Mouse (Mus musculus) heart, postnatal 25 days (tissue): ENCODE results near the gene Maz. TPM values are rescaled to one million over a fixed set of nuclear protein-coding genes. Genes with fewer than 3 reads are reported as not detected.

Experiments
- DNase-seq: peaks from one replicate; pipeline ENCODE4 v3.0.0; 2022; ENCODE audit warnings: low spot score
- intact Hi-C: fragments of 180-260 bp; cut with DNase I; formaldehyde crosslinking; loops from one replicate; pipeline ENCODE4 v1.15.1; 2025
- total RNA-seq, 2 experiments: library from RNA; stranded (reverse); gene quantifications; 2 replicates each; pipeline ENCODE4 v1.2.3; 2021

The Maz gene
- total RNA-seq, 2 experiments from 2014 or later = 66.7 to 69.1 TPM

- DNase-seq = no peak
- intact Hi-C loops = no loop called here
Observed at GRCm38 (mm10) chr7:127022528-127023271, 4.1 kb downstream of the Maz start.

- intact Hi-C loops = no loop called here
- no peak for DNase-seq
Observed at GRCm38 (mm10) chr7:127021563-127022527, 5.0 kb downstream of the Maz start.

- DNase-seq = peak; percentile 36
- intact Hi-C loops = no loop called here
Observed at GRCm38 (mm10) chr7:127020901-127021562, 5.8 kb downstream of the Maz start, which contains the start of the genes Gm42742 and Prrt2. Gene Gm42742 (minus strand): TSS chr7:127021097. Gene Prrt2 (minus strand): TSS chr7:127021211.

GRCm38 (mm10) chr7:127020491-127020890 lies 6.3 kb downstream of the Maz start:
- no peak for DNase-seq
- intact Hi-C loops = no loop called here

GRCm38 (mm10) chr7:127020031-127020430 lies 6.8 kb downstream of the Maz start:
- DNase-seq = no peak
- intact Hi-C loops = no loop called here

- no peak for DNase-seq
- intact Hi-C loops = no loop called here
Observed at GRCm38 (mm10) chr7:127019306-127019960, 7.4 kb downstream of the Maz start.

- intact Hi-C loops = no loop called here
- DNase-seq = no peak
Observed at GRCm38 (mm10) chr7:127018416-127019305, 8.2 kb downstream of the Maz start.

GRCm38 (mm10) chr7:127017950-127018345 lies 8.9 kb downstream of the Maz start:
- intact Hi-C loops = no loop called here
- no peak for DNase-seq

GRCm38 (mm10) chr7:127016971-127017949 lies 9.6 kb downstream of the Maz start, which contains the start of gene Pagr1a:
Gene Pagr1a (minus strand): TSS chr7:127017352.
- intact Hi-C loops = no loop called here
- DNase-seq = peak; percentile 94

GRCm38 (mm10) chr7:127016486-127016938 lies 10.3 kb downstream of the Maz start:
- intact Hi-C loops = no loop called here
- no peak for DNase-seq

- DNase-seq = no peak
- intact Hi-C loops = no loop called here
Observed at GRCm38 (mm10) chr7:127016481-127016485, 10.6 kb downstream of the Maz start, which contains the start of gene Pagr1b. Gene Pagr1b (minus strand): TSS chr7:127016484.

- intact Hi-C loops = no loop called here
- no peak for DNase-seq
Observed at GRCm38 (mm10) chr7:127016081-127016480, 10.8 kb downstream of the Maz start.

GRCm38 (mm10) chr7:127014993-127015392 lies 11.8 kb downstream of the Maz start:
- intact Hi-C loops = loop anchor here (2.0 kb wide), 1 partner anchor 38 kb away; the partner anchor contains the start of gene Cdiptos
- DNase-seq = no peak

GRCm38 (mm10) chr7:127014320-127014719 lies 12.5 kb downstream of the Maz start, which contains the start of gene Mvp:
Gene Mvp (minus strand): TSS chr7:127014621.
- DNase-seq = peak; percentile 60
- intact Hi-C loops = loop anchor here (2.0 kb wide), 1 partner anchor 38 kb away; the partner anchor contains the start of gene Cdiptos

- intact Hi-C loops = no loop called here
- DNase-seq = no peak
Observed at GRCm38 (mm10) chr7:127013385-127013784, 13.5 kb downstream of the Maz start.

- no peak for DNase-seq
- intact Hi-C loops = no loop called here
Observed at GRCm38 (mm10) chr7:127012845-127013244, 14.0 kb downstream of the Maz start.

GRCm38 (mm10) chr7:127012374-127012773 lies 14.5 kb downstream of the Maz start:
- intact Hi-C loops = no loop called here
- DNase-seq = no peak

- intact Hi-C loops = no loop called here
Observed at GRCm38 (mm10) chr7:127011717-127012116, 15.1 kb downstream of the Maz start.

More at GRCm38 (mm10) chr7:127011717-127012116, 15.1 kb downstream of the Maz start:
- no peak for DNase-seq
